Mouse (Mus musculus): ENCODE data around the gene Oas3. TPM values are rescaled to one million over a fixed set of nuclear protein-coding genes. Genes with fewer than 3 reads are reported as not detected.

The Oas3 gene
- polyA plus RNA-seq, 1 experiment = 1.7 TPM

DNA sequence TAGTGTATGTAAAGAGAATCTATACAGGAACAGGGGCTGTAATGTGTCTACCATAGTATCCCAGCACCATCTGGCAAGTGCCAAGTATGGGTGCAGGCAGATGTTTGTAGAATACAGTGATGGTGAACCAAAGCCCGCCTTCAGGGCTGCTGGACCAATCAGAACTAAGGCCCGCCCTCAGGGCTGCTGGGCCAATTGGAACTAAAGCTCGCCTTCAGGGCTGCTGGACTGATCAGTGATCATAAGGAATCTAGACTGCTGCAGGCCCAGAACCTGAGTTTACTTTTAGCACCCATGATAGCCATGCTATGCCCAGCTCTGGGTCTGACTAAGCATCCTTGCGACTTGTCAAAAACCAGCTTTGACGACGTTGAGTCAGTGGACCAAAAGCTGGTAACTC lies 15.6 kb downstream of the Oas3 start:
- no peak for TF ChIP-seq CTCF (IDR thresholded peaks at IDR 0.05; ENCODE audit: insufficient read depth, low read length)
- TF ChIP-seq POLR2A (IDR thresholded peaks at IDR 0.05; ENCODE audit: borderline replicate concordance, extremely low read depth, low read depth, low read length) = no peak
- Histone ChIP-seq H3K4me3 (replicated peaks; ENCODE audit: extremely low read depth, low read depth, low read length) (no peak overlapping the region), H3K4me1 (ENCODE audit: control insufficient read depth, insufficient read depth, low read length) (no peaks in the 10 kb centered on the region)
- WGBS = 33% methylated on average over 6 of the region's 6 CpGs
- no peak for DNase-seq

DNA sequence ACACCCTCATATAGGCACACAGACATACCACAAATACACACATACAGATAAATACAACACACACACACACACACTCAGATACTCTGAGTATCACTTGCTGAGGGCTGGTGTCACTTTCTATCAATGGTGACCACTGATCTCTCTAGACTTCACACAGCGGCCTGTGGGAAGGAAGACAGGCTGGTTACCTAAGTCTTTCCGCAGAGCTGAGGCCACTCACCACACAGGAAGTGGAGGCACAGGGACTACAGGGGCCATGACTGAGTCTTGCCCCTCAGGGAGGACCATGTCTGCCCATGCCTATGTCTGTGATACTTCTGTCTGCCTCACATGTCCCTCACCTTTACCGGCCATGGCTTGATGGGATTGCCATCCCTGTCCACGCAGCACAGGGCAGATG lies 23.2 kb downstream of the Oas3 start:
- WGBS = 86% methylated on average over 4 of the region's 4 CpGs
- no peak for DNase-seq
- no peaks in the 10 kb centered on the region for H3K4me1 ChIP-seq (ENCODE audit: control insufficient read depth, insufficient read depth, low read length)
- H3K4me3 ChIP-seq (replicated peaks; ENCODE audit: extremely low read depth, low read depth, low read length) = no peak overlapping the region
- TF ChIP-seq CTCF (IDR thresholded peaks at IDR 0.05; ENCODE audit: insufficient read depth, low read length) = no peak
- TF ChIP-seq POLR2A (IDR thresholded peaks at IDR 0.05; ENCODE audit: borderline replicate concordance, extremely low read depth, low read depth, low read length) = no peak

DNA sequence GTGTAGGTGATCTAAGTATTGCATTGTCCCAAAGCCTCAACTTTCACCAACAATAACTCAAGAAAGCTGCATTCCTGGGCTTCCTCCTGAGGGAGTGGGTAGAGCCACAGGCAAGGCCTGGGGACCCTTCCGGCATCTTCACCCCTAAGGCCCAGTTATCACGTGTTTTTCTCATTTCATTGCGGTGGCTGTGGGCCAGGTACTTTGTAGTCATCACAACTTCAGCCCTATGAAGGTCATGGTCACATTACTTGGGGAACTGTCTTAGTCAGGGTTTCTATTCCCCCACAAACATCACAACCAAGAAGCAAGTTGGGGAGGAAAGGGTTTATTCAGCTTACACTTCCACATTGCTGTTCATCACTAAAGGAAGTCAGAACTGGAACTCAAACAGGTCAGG lies 24.7 kb downstream of the Oas3 start:
- H3K4me1 ChIP-seq (ENCODE audit: control insufficient read depth, insufficient read depth, low read length) = no peaks in the 10 kb centered on the region
- H3K4me3 ChIP-seq (replicated peaks; ENCODE audit: extremely low read depth, low read depth, low read length) = no peak overlapping the region
- 66% methylated on average over 3 of the region's 3 CpGs for WGBS
- TF ChIP-seq CTCF (IDR thresholded peaks at IDR 0.05; ENCODE audit: insufficient read depth, low read length) (no peak), POLR2A (IDR thresholded peaks at IDR 0.05; ENCODE audit: borderline replicate concordance, extremely low read depth, low read depth, low read length) (no peak)
- DNase-seq = no peak

DNA sequence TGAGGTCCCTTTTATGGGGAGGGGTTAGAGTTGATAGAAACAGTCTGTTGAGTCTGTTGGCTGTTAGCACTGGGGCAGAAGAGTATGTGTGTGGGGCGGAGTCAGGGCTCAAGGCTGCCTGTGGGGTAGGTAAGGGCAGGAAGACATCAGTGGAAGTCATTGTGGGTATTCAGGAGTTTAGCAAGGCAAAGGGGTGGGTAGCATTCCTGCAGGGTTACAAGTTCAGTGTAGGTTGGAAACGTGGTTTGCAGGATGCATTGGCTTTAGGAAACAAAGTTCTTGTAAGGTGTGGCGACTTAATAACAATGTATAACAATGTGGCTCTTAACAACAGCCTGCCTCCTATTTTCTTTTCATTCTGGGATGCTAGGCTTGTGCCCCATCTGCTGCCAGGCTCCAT lies 26.3 kb downstream of the Oas3 start:
- WGBS = 77% methylated on average over 3 of the region's 3 CpGs
- no peak for TF ChIP-seq POLR2A (IDR thresholded peaks at IDR 0.05; ENCODE audit: borderline replicate concordance, extremely low read depth, low read depth, low read length)
- TF ChIP-seq CTCF (IDR thresholded peaks at IDR 0.05; ENCODE audit: insufficient read depth, low read length) = no peak
- no peaks in the 10 kb centered on the region for H3K4me1 ChIP-seq (ENCODE audit: control insufficient read depth, insufficient read depth, low read length)
- DNase-seq = no peak
- H3K4me3 ChIP-seq (replicated peaks; ENCODE audit: extremely low read depth, low read depth, low read length) = no peak overlapping the region

DNA sequence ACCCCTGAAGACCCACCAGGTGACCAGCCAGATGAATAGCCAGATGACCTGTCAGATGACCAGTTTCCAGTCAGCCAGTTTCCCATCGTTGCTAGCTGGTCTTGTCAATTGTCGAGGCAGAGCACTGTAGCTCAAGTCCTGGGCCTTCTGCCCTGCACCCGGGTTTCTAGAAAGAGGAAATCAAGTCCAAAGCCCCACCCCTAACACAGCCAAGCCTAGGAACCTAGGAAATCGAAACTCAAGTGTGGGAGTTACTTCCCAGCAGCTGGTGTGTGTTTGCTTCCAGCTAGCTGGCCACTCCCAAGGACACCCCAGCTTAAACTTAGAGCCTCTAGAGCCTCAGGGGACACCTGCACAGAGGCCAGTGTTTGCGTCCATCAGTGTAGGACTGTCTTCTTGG lies 27.8 kb downstream of the Oas3 start, which contains the start of gene Oas2:
TSS of gene Oas2 (minus strand) at position 166 of the 400 bp plus-strand sequence.
- Histone ChIP-seq H3K4me1 (ENCODE audit: control insufficient read depth, insufficient read depth, low read length) (no peaks in the 10 kb centered on the region), H3K4me3 (replicated peaks; ENCODE audit: extremely low read depth, low read depth, low read length) (peak within 1 kb of the TSS; percentile 42)
- TF ChIP-seq CTCF (IDR thresholded peaks at IDR 0.05; ENCODE audit: insufficient read depth, low read length) (no peak), POLR2A (IDR thresholded peaks at IDR 0.05; ENCODE audit: borderline replicate concordance, extremely low read depth, low read depth, low read length) (no peak)
- no peak for DNase-seq
- WGBS = 30% methylated on average over 5 of the region's 5 CpGs

DNA sequence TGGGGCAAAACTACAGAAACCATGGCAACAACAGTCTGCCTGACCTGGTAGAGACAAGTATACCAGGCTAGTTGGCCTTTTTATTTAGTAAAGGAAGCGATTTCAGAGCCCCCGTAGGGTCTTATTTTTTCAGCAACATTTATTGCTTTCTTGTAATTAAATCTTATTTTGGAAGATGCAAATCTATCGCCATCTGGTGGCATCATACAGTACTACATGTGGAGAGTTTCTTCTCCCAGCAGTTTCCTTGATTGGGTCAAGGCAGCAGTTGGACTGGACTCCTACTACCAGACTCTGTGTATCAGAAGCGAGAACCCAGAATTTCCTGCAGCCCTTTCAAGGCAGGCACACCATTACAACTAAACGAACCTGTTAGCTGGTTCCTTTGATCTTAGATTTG lies 31.0 kb downstream of the Oas3 start:
- WGBS = 5% methylated on average over 5 of the region's 5 CpGs
- TF ChIP-seq POLR2A (IDR thresholded peaks at IDR 0.05; ENCODE audit: borderline replicate concordance, extremely low read depth, low read depth, low read length) (no peak), CTCF (IDR thresholded peaks at IDR 0.05; ENCODE audit: insufficient read depth, low read length) (0 out of 2 replicates have a peak, but pooled peaks have one; percentile 4)
- H3K4me1 ChIP-seq (ENCODE audit: control insufficient read depth, insufficient read depth, low read length) = no peaks in the 10 kb centered on the region
- peak; percentile 6 for DNase-seq
- no peak overlapping the region for H3K4me3 ChIP-seq (replicated peaks; ENCODE audit: extremely low read depth, low read depth, low read length)

DNA sequence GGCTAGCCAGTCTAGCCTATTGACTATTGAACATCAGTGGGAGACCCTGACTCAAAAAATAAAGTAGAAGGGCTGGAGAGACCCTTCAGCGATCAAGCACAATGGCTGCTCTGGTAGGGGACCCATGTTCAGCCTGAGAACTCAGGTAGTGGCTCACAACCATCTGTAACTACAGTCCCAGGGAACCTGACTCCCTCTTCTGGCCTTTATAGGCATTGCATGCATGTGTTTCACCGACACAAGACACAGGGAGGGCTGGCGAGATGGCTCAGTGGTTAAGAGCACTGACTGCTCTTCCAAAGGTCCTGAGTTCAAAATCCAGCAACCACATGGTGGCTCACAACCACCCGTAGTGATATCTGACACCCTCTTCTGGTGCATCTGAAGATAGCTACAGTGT lies 35.3 kb downstream of the Oas3 start:
- H3K4me1 ChIP-seq (ENCODE audit: control insufficient read depth, insufficient read depth, low read length) = no peaks in the 10 kb centered on the region
- H3K4me3 ChIP-seq (replicated peaks; ENCODE audit: extremely low read depth, low read depth, low read length) = no peak overlapping the region
- DNase-seq = no peak
- TF ChIP-seq POLR2A (IDR thresholded peaks at IDR 0.05; ENCODE audit: borderline replicate concordance, extremely low read depth, low read depth, low read length) = no peak
- peak; percentile 37 for TF ChIP-seq CTCF (IDR thresholded peaks at IDR 0.05; ENCODE audit: insufficient read depth, low read length)
- WGBS = 34% methylated on average over 4 of the region's 4 CpGs

DNA sequence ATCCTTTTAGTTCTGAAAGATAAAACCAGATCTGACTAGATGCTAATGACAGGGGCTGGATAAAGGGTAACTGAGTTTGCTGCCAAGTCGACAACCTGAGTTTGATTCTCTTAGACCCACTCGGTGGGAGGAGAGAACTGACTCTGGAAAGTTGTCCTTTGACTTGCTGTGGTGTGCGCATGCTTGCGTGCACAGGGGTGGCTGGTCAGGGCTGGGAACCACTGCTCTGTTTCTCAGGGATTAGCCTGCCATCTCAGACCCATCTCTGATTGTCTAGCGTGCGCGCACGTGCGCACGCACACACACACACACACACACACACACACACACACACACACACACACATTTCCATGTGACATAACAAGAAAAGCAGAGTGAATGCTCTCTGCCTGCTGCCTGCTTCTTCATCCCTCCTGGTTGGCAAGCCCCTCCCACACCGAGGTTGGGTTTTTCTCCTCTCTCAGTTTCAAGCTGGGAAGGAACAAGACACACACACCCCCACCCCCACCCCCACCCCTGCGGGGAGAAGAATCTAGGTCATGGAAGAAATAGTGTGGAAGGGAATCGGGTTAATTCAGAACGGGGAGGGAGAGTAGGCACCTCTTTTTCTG lies 43.0 kb downstream of the Oas3 start:
- Histone ChIP-seq H3K4me3 (replicated peaks; ENCODE audit: extremely low read depth, low read depth, low read length) (no peak overlapping the region), H3K4me1 (ENCODE audit: control insufficient read depth, insufficient read depth, low read length) (no peaks in the 10 kb centered on the region)
- TF ChIP-seq POLR2A (IDR thresholded peaks at IDR 0.05; ENCODE audit: borderline replicate concordance, extremely low read depth, low read depth, low read length) = no peak
- TF ChIP-seq CTCF (IDR thresholded peaks at IDR 0.05; ENCODE audit: insufficient read depth, low read length) = no peak
- 73% methylated on average over 14 of the region's 14 CpGs for whole genome bisulfite sequencing
- no peak for DNase-seq

DNA sequence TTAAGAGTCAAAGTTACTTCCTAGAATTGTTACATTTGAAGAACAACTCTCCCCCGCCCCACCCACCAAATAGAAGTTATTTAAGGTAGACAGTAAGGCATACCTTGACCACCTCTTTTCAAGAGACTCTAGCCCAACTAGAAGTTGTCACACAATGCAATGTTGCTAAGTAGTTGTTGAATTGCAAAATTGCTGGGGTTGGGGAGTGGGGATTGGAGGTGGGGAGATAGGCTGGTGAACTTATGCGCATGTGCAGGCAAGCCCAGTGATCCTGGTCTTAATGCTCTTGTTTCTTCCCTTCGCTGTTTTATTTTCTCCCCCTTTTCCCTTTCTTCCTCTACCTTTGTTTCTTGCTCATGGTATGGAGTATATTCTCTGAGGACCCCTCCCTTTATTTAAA lies 43.8 kb downstream of the Oas3 start:
- 81% methylated on average over 3 of the region's 3 CpGs for WGBS
- TF ChIP-seq CTCF (IDR thresholded peaks at IDR 0.05; ENCODE audit: insufficient read depth, low read length) (no peak), POLR2A (IDR thresholded peaks at IDR 0.05; ENCODE audit: borderline replicate concordance, extremely low read depth, low read depth, low read length) (no peak)
- Histone ChIP-seq H3K4me3 (replicated peaks; ENCODE audit: extremely low read depth, low read depth, low read length) (no peak overlapping the region), H3K4me1 (ENCODE audit: control insufficient read depth, insufficient read depth, low read length) (no peaks in the 10 kb centered on the region)
- no peak for DNase-seq

DNA sequence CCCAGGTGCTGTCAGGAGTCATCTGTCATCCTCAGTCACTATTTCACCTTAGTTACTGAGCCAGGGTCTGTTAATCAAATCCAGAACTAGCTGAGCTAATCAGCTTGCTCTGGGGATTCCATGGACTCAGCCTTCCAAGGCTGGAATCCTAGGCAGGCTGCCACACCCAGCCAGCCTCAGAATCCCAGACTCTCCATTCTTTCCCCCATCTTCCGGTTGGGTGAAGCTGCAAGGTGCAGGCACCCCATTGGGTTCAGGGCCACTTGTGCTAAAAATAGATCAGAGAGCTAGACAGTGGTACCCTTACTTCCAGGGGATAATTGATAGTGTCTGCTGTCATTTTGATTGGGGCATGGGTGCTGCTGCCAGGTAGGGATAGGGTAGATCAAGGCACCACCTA lies 44.7 kb downstream of the Oas3 start:
- TF ChIP-seq CTCF (IDR thresholded peaks at IDR 0.05; ENCODE audit: insufficient read depth, low read length) = no peak
- DNase-seq = no peak
- no peaks in the 10 kb centered on the region for H3K4me1 ChIP-seq (ENCODE audit: control insufficient read depth, insufficient read depth, low read length)
- WGBS = 68% methylated on average over 1 of the region's 1 CpGs
- H3K4me3 ChIP-seq (replicated peaks; ENCODE audit: extremely low read depth, low read depth, low read length) = no peak overlapping the region

All from lung, adult 2 months (tissue).